Mouse (Mus musculus) urinary bladder, adult 2 months (tissue): ENCODE data around the gene Tff2. TPM values are rescaled to one million over a fixed set of nuclear protein-coding genes. Genes with fewer than 3 reads are reported as not detected.

ENCODE experiments used
- DNase-seq: peaks from one replicate; pipeline ENCODE4 v3.0.0; 2022; ENCODE audit warnings: low spot score
- polyA plus RNA-seq: library from polyadenylated mRNA; depleted of rRNA; stranded (reverse); fragments of >200 nt; gene quantifications from 2 replicates; pipeline ENCODE4 v1.2.3, GENCODE M21; 2012; rRNA removed

The Tff2 gene
- polyA plus RNA-seq = 0.17 TPM in 1 of 2 replicates, not detected in the other

DNA sequence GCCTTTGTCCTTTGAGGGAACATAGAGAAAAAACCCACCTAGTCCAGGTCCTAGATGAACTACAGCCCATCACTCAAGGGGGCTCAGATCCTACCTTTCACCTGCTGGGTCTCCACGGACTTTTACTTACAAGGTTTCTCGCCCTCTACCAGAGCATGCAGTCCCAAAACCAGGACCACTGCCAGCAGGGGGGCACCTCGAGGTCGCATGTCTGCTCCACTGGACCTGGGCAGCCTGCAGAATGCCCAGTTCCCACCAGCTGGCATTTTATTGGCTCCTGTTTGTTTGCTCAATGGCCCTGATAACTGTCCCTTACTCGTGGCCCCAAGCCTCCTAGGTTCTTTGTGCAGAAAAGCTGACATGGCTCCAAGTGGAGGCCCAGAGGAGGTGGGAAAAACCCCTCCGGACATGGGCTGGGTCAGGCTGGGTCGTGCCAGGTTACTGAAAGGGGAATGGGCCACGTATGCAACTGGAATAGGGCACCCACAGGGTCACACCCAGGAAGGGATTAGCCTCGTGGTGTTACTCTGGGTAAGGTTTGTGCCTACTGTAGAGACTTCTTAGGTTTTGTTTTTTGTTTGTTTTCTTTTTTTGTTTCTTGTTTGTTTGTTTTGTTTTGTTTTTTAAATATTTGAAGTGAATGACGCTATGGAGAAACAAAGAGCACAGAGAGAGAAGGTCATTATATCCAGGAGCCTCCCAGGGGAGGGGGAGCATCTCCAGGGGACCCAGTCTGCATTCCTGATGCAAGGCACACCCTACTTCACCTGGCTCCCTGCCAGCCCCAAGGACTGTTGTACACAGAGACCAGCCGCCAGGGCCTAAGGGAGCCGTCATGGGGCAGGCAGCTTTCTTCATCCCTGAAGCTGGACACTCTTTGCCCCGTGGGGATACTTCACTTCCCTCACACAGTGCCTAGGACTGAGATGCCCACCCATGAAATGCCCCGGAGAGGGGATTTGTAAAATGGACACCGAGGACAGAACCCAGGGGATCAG lies at the start of gene Tff2:
Gene Tff2 (minus strand): TSS at position 243 of the 998 bp plus-strand sequence.
- no peak for DNase-seq

- no peak for DNase-seq
Measured at GRCm38 (mm10) chr17:31193360-31193759, 49.3 kb upstream of the Tff2 start.

DNA sequence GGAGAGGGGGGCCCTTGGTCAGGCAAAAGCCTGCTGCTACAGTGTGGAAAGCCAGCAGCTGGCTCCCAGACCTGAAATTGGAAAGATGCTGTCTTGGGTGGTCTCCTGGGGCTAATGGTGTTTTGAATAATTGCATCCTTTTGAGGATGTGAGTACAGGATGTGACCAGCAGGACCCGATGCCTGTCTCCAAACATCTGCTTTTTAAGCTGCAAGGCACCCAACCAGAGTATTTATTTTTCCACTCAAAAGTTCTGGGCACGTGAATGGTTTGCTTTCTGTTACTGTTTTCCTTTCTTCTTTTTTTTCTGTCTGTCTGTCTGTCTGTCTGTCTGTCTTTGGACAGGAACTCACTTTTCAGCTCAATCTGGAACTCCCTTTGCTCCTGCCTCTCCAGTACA lies 48.6 kb upstream of the Tff2 start:
- no peak for DNase-seq

DNA sequence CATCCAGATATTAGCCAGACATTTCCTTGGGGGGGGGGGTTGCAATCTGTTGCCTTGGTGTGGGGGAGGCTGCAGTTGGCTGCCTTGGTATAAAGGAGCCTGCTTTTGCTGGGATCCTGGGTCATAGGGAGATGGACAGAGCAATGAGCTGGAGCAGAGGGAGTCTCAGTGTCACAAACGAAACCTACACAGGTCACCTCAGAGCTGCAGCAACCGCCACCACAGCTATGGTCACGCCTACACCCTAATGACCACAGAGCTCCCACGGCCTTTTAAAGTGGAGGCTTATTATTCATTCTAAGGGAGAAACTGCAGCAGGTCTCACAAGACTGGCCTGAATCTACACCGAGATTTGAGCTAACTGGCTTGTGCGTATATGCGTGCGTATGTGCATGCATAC lies 47.7 kb upstream of the Tff2 start:
- DNase-seq = no peak

DNA sequence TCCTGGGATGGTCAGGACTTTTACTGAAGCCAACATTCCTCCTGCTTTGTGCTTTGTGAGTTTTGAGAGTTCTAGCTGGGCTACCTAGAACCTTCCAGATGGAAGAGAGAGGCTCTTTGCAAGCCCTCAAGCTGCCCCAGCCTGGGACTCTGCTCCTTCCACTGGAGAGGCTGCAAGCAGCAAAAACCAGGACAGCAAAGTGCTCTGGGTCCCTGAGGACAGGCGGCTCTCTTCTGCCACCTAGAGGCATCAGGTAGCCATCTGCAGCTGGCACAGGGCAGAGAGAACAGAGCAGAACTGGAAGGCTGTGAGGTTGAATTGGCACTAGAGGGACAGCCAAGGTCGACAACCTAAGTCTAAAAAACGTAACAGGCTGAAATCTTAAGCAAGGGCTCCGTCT lies 43.3 kb upstream of the Tff2 start:
- DNase-seq = peak; percentile 43

GRCm38 (mm10) chr17:31184269-31184990 lies 40.3 kb upstream of the Tff2 start:
- no peak for DNase-seq

DNA sequence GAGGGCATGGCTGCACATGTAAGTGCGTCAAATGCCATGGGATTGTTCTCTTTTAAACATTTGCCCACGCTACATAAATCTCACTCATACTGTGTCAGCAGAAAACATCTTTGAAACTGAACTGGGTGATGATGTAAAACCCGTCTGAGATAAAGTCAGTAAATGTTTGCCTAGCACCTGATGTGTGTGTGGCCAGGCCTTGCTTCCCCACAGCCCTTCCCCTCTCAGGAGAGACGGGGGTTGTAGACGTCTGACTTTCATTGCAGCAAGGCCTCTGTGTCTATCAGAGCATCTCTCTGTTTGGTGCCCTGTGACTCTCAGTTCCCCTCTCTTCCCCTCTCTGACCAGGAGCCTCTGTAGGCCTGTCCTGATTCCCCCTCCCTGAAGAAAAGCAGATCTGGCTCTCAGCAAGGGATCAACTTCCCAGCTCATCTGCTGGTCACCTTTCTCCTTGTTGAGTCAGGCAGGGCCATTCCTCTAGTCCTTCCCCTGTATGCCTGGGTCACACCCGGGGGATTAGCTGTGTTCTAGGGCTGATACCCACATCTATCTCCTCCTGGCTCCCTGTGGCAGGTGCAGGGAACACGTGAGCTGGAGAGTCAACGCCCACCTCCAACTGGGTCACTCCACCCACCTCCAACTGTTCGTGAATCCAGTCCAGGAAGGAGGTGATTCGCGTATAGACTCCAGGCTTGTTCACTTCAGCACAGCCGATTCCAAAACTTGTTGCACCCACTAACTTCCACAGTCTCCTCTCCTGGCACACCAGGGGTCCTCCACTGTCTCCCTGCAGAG lies 39.3 kb upstream of the Tff2 start:
- no peak for DNase-seq

- no peak for DNase-seq
Measured at GRCm38 (mm10) chr17:31181490-31181889, 37.4 kb upstream of the Tff2 start.

GRCm38 (mm10) chr17:31176321-31176720 lies 32.2 kb upstream of the Tff2 start:
- DNase-seq = no peak

DNA sequence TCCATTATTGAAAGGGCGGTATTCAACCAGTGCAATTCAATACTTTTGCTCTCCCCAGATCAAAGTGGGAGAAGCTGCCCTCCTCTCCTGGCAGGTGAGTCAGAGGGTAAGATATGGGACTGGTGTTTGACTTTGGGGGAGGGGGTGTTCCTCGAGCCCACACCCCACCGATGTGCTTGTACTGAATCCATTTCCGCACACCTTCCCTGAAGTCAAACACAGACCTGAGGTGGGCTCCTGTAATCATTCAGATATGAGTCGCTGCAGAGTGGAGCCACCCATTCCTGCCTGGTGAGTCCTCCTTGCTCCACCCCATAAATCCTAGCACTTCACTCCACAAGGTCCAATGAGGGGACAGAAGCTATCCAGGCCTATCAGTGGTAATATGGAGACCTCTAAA lies 25.7 kb upstream of the Tff2 start:
- DNase-seq = no peak

DNA sequence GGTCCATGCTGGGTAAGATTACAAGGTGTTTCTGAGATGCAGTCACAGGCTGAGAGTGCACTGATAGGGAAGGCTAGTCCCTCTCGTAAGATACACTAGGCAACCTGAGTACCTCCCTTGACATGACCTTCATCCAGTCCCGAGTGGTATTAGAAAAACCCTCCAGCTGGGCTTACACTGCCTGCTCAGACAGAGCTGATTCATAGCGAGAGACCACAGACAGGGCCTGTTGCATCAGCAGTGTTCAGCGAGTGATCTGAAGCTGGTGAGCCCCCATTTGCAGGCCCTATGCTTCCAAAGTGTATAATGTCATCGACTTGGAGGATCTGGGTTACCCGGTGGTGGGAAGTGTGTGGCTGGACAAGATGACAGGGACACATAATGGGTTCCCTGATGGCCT lies 21.0 kb upstream of the Tff2 start, which contains the start of gene Tff1:
Gene Tff1 (minus strand): TSS at position 151 of the 400 bp plus-strand sequence.
- no peak for DNase-seq

GRCm38 (mm10) chr17:31163821-31164220 lies 19.7 kb upstream of the Tff2 start:
- DNase-seq = no peak

DNA sequence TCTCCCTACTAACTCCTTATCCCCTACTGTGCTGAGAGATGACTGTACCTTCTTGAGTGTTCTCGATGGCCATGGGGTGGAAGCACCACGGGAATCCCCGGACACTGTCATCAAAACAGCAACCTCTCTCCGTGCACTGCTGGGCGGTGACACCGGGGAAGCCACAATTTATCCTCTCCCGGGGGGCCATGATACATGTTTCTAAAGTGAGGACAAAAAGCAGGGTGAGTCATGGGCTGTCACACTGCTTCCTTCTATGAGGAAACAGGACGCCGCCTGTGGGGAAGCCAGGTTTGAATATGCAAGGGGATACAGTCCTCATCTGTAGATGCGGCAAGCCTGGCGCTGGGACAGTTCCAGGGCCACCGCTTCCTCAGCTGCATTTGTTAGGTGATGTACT lies 18.5 kb upstream of the Tff2 start:
- no peak for DNase-seq

DNA sequence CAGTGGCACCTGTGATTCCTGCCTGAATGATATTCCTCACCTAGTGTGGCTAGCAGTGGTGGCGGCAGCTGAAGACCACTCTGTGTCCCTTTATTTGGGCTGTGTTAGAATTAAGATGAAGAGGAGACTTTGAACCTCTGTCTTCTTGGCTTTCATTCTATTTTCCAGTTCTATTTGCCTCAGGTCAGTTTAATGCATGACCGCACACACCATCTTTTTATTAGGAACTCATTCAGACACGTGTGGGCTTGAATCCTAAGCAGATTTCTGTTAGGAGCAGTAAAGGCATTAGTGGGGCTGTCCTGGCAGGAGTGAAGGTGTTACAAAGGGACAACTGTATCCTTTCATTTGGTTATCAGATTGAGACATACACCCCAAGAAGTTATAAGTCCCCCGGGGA lies 16.2 kb upstream of the Tff2 start:
- DNase-seq = no peak

- DNase-seq = no peak
Measured at GRCm38 (mm10) chr17:31157921-31158320, 13.8 kb upstream of the Tff2 start.

DNA sequence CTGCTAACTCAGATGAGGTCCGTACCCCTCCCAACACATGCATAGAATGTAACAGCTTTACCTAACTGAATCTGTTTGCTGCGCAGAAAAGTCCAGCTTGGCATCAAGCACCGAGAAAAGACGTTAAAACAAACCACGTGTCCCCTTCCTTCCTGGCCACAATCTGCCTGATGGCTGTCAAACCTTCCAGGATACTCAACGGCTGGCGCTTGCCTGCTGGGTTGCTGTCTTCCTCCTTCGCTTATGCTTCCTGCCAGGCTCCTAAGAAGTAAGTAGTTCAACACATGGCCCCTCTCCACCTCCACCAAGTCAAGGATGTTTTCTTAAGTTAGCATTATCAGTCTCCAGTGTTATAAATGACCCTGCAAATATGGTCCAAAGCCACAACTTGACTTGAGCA lies 9.7 kb upstream of the Tff2 start:
- no peak for DNase-seq

- no peak for DNase-seq
Measured at GRCm38 (mm10) chr17:31152966-31153499, 9.0 kb upstream of the Tff2 start.

- DNase-seq = no peak
Measured at GRCm38 (mm10) chr17:31152512-31152911, 8.4 kb upstream of the Tff2 start.

GRCm38 (mm10) chr17:31145998-31146397 lies 1.9 kb upstream of the Tff2 start:
- no peak for DNase-seq

DNA sequence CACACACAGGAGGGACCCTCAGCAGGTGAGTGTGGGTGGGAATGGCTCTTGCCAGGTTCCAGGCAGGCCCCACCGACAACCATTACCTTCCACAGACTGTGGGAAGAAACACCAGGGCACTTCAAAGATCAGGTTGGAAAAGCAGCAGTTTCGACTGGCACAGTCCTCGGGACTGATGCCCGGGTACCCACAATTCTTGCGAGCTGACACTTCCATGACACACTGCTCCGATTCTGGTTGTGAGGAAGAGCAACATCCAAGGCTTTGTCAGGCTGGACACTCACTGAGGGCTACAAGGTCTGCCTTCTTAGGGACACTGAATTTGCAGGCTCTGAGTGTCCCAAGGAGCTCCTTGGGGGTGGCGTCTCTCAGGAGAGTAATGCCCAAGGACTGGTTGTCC lies 2.0 kb downstream of the Tff2 start:
- no peak for DNase-seq

DNA sequence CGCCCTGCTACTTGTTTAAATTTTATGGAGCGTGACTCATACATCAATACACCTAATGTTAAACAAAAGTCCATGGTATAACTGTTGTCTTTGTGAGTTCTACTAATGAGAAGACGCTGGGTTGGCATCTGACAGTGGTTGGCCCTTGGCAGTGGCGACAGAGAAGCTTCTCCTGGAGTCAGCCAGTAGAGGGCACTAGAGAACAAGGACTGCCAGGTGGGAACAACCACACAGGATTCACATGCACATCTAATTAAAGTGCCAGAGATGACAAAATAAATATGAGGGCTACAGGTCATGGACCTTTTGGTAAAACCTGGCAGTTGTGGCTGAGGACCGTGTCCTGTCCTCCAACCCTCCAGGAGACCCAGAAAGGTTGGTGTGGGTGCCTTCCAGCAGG lies 5.7 kb downstream of the Tff2 start:
- no peak for DNase-seq

DNA sequence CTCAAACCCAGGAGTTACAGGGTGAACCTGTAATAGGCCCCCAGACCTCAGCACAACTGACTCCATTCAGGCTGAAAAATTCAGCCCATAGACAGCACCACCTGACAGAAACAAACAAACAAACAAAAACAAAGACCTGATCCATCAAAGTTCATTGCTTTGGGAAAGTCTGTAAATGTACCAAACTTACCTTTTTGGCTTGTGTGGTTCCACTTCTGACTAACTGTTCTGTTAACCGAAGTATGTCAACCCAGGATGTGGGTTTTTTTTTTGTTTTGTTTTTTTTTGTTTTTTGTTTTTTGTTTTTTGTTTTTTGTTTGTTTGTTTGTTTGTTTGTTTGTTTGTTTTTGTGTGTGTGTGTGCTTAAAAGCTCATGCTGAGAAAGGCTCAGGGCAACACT lies 7.3 kb downstream of the Tff2 start:
- DNase-seq = no peak
